Mouse (Mus musculus) embryonic facial prominence, embryonic 15.5 days (tissue): ENCODE measurements at regions not wholly inside any gene's neighbourhood (a gene's known extent, or its start where the extent isn't known, plus 50 kb on each side); places are given as distances from the start of the nearest gene placed in this dataset.
A peak's percentile ranks its signal among the peaks of the same experiment; 100 is the strongest.

ENCODE experiments used
- ATAC-seq: fragments of 200-750 bp; cut with Nextera tagmentation; 2 replicates; pipeline ENCODE4 v1.8.0; 2017; ENCODE audit warnings: low read depth, moderate TSS enrichment; ENCODE audit not compliant: insufficient number of reproducible peaks, low FRiP score, low TSS enrichment
- H3K27ac ChIP-seq: fragments of 300-500 bp; sonication (generic); replicated peaks from 2 replicates; pipeline ENCODE4 v1.5.1; 2015; ENCODE audit warnings: mild to moderate bottlenecking, inconsistent platforms
- H3K27me3 ChIP-seq: fragments of 300-500 bp; sonication (generic); 2 replicates; pipeline ENCODE4 v1.6.1; 2015; ENCODE audit warnings: inconsistent platforms
- H3K36me3 ChIP-seq: fragments of 300-500 bp; sonication (generic); 2 replicates; pipeline ENCODE4 v1.6.1; 2015; ENCODE audit warnings: mild to moderate bottlenecking, inconsistent platforms
- H3K4me1 ChIP-seq: fragments of 300-500 bp; sonication (generic); 2 replicates; pipeline ENCODE4 v1.6.1; 2015; ENCODE audit warnings: inconsistent platforms
- H3K4me2 ChIP-seq: fragments of 300-500 bp; sonication (generic); replicated peaks from 2 replicates; pipeline ENCODE4 v1.6.1; 2015; ENCODE audit warnings: mild to moderate bottlenecking, inconsistent platforms
- H3K4me3 ChIP-seq: fragments of 300-500 bp; sonication (generic); replicated peaks from 2 replicates; pipeline ENCODE4 v1.5.1; 2015; ENCODE audit warnings: mild to moderate bottlenecking, inconsistent platforms
- H3K9ac ChIP-seq: fragments of 300-500 bp; sonication (generic); 2 replicates; pipeline ENCODE4 v1.6.1; 2015; ENCODE audit warnings: inconsistent platforms
- H3K9me3 ChIP-seq: fragments of 300-500 bp; sonication (generic); replicated peaks from 2 replicates; pipeline ENCODE4 v1.6.1; 2016; ENCODE audit warnings: inconsistent platforms
- WGBS: fragments of 180-500 bp; shearing (Covaris S2); methylation state at CpG from one replicate; pipeline ENCODE4 v1.1.7; 2015; 5-methylcytosine and 5-hydroxymethylcytosine counted together

- no peak for ATAC-seq
- no peak overlapping the region for H3K4me2 ChIP-seq
- 32% methylated on average over 5 of the region's 5 CpGs for WGBS
These were observed 231.8 kb upstream of the Osr1 start for GRCm38 (mm10) chr12:9337891-9338672.

GRCm38 (mm10) chr12:9338801-9339231 is 231.1 kb upstream of the Osr1 start:
- no peaks in the 10 kb centered on the region for H3K9me3 ChIP-seq
- peaks cover 24% of the 10 kb centered on the region for H3K4me1 ChIP-seq
- 0 out of 2 replicates have a peak overlapping the region, but pooled peaks have one; percentile 12 for H3K4me2 ChIP-seq
- 13% methylated on average over 7 of the region's 7 CpGs for whole genome bisulfite sequencing
- peak overlapping the region; percentile 48 for H3K27ac ChIP-seq
- no peak overlapping the region for H3K4me3 ChIP-seq
- no peaks in the 10 kb centered on the region for H3K27me3 ChIP-seq
- no peak overlapping the region for H3K9ac ChIP-seq
- no peaks in the 10 kb centered on the region for H3K36me3 ChIP-seq
- peak; percentile 72 for ATAC-seq

More at GRCm38 (mm10) chr12:9337891-9338672, 231.8 kb upstream of the Osr1 start:
- no peak overlapping the region; the same call in 1 of the 2 replicates for H3K27ac ChIP-seq
- H3K9ac ChIP-seq = no peak overlapping the region
- H3K4me1 ChIP-seq = peaks cover 24% of the 10 kb centered on the region
- H3K9me3 ChIP-seq = no peaks in the 10 kb centered on the region
- no peak overlapping the region for H3K4me3 ChIP-seq
- H3K27me3 ChIP-seq = no peaks in the 10 kb centered on the region
- no peaks in the 10 kb centered on the region for H3K36me3 ChIP-seq

DNA sequence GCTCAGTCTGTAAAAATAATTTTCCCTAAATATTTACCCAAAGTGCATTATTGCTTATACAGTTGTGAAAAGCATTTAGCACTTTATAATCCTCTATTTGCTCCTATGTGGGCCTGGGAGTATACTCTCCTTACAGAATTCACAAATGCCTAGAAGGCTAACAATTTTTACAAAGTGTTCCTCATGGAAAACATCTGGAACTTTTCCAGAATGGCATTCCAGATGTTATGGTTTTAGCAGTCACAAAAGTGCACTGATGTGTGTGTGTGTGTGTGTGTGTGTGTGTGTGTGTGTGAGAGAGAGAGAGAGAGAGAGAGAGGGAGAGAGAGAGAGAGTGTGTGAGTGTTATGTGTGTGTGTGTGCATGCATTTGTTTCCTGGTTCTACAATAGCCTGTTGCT is 229.1 kb upstream of the Osr1 start:
- no peaks in the 10 kb centered on the region for H3K27me3 ChIP-seq
- H3K4me2 ChIP-seq = no peak overlapping the region
- no peak overlapping the region for H3K4me3 ChIP-seq
- peaks cover 24% of the 10 kb centered on the region for H3K4me1 ChIP-seq
- ATAC-seq = no peak
- no peaks in the 10 kb centered on the region for H3K9me3 ChIP-seq
- H3K9ac ChIP-seq = no peak overlapping the region
- no peaks in the 10 kb centered on the region for H3K36me3 ChIP-seq
- H3K27ac ChIP-seq = no peak overlapping the region

DNA sequence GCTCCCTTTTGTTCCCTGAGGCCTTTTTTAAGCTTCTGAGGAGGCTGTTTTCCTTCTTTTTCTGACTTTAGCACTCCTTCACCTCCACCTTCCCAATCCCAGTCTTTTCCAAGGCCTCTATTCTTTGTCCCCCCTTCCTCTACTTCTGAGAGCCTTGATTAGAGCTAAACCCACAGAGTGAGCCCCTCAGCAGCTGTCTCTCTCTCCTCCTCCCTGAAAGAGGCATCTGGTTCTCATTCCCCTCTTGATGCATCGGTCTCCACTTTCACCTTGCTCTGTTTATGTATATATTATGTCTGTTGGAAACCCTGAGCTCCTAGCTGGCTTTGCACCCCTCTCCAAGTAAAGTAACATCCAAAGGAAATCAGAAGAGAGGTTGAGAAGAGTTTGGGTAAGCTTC is 224.6 kb upstream of the Osr1 start:
- whole genome bisulfite sequencing = 29% methylated on average over 1 of the region's 1 CpGs
- H3K27ac ChIP-seq = no peak overlapping the region
- no peak for ATAC-seq

DNA sequence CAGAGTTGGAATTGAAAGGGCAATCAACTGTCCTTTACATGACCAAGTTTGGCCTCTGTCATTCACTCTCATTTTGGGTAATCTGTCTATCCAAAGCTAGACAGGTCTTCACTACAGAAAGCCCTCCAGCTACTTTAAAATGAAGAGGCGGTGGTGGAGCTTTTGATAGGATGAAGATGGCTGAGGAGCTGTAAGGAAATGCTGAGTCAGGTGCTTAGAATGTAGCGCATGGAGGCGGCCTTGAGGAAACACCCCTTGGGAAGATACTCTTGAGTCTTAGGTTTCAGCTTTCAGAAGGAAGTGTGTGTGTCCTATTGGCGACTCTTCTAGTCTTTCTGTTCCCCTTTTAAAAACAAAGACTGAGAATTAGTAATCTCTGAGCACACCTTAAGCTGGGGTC is 214.4 kb upstream of the Osr1 start:
- Histone ChIP-seq H3K9me3 (no peaks in the 10 kb centered on the region), H3K36me3 (no peaks in the 10 kb centered on the region), H3K4me3 (no peak overlapping the region), H3K27ac (no peak overlapping the region), H3K4me1 (no peaks in the 10 kb centered on the region; the same call in 1 of the 2 replicates), H3K27me3 (no peaks in the 10 kb centered on the region), H3K9ac (no peak overlapping the region), H3K4me2 (no peak overlapping the region)
- no peak for ATAC-seq
- WGBS = 80% methylated on average over 4 of the region's 4 CpGs

More for the DNA sequence above, 224.6 kb upstream of the Osr1 start:
- Histone ChIP-seq H3K9ac (no peak overlapping the region), H3K4me1 (peaks cover 6% of the 10 kb centered on the region; the same call in 1 of the 2 replicates), H3K9me3 (no peaks in the 10 kb centered on the region), H3K27me3 (no peaks in the 10 kb centered on the region), H3K36me3 (no peaks in the 10 kb centered on the region), H3K4me3 (no peak overlapping the region), H3K4me2 (no peak overlapping the region)

GRCm38 (mm10) chr12:9357856-9358255 is 212.1 kb upstream of the Osr1 start:
- Histone ChIP-seq H3K9ac (no peak overlapping the region), H3K4me3 (no peak overlapping the region), H3K4me2 (no peak overlapping the region), H3K27me3 (no peaks in the 10 kb centered on the region), H3K27ac (no peak overlapping the region), H3K4me1 (no peaks in the 10 kb centered on the region; the same call in 1 of the 2 replicates), H3K36me3 (no peaks in the 10 kb centered on the region), H3K9me3 (no peaks in the 10 kb centered on the region)
- 63% methylated on average over 5 of the region's 5 CpGs for WGBS
- no peak for ATAC-seq

DNA sequence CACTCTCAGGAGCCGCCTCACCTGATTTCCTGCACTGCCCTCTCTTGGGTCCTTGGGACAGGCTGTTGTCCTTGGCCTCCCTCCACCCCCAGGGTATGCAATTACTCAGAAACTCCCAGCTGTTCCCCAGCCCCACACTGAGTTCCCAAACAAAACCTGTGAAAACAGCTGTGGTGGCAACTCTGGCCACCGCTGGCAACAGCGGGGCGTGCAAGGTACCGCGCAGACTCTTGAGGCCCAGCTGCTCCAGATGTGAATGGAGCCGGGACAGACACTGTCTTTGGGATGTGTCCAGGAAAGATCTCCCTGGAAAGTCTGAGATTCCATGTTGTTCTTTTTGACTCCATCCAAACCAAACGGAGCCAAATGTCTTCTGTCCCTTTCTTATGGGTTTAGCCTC is 211.0 kb upstream of the Osr1 start:
- no peaks in the 10 kb centered on the region for H3K36me3 ChIP-seq
- no peak overlapping the region for H3K4me2 ChIP-seq
- 40% methylated on average over 8 of the region's 8 CpGs for WGBS
- no peak overlapping the region for H3K4me3 ChIP-seq
- H3K4me1 ChIP-seq = no peaks in the 10 kb centered on the region; the same call in 1 of the 2 replicates
- no peaks in the 10 kb centered on the region for H3K27me3 ChIP-seq
- no peaks in the 10 kb centered on the region for H3K9me3 ChIP-seq
- no peak overlapping the region for H3K9ac ChIP-seq
- 0 out of 2 replicates have a peak overlapping the region, but pooled peaks have one; percentile 34 for H3K27ac ChIP-seq
- no peak; the same call in 1 of the 2 replicates for ATAC-seq

DNA sequence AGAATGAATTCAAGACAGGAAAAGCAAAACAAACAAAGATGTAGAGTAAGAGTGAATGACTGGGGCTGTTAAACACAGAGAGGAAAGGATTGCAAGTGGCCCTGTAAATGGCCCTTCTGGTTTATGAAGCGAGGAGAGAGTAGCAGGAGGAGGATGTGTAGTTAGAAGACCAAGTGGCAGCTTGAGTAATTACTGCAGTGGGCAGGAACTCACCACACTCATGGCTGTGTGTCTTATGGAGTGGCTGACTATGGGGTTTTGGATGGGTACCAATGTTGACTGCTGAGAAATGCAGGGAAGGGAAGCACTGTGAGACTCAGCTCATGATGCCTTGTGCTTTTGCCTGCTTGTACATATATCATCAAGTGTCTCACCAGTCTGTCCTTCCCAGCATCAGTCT is 204.0 kb upstream of the Osr1 start:
- no peaks in the 10 kb centered on the region for H3K4me1 ChIP-seq
- H3K36me3 ChIP-seq = no peaks in the 10 kb centered on the region
- H3K4me2 ChIP-seq = no peak overlapping the region
- H3K9ac ChIP-seq = no peak overlapping the region
- no peaks in the 10 kb centered on the region for H3K27me3 ChIP-seq
- H3K4me3 ChIP-seq = no peak overlapping the region
- no peak for ATAC-seq
- H3K9me3 ChIP-seq = no peaks in the 10 kb centered on the region
- WGBS = 81% methylated on average over 1 of the region's 1 CpGs
- no peak overlapping the region for H3K27ac ChIP-seq

- no peak overlapping the region for H3K9ac ChIP-seq
- no peak overlapping the region for H3K4me2 ChIP-seq
- 57% methylated on average over 5 of the region's 5 CpGs for WGBS
- no peak overlapping the region for H3K4me3 ChIP-seq
- no peak overlapping the region for H3K27ac ChIP-seq
- no peaks in the 10 kb centered on the region for H3K9me3 ChIP-seq
- no peaks in the 10 kb centered on the region for H3K4me1 ChIP-seq
- H3K36me3 ChIP-seq = no peaks in the 10 kb centered on the region
- H3K27me3 ChIP-seq = no peaks in the 10 kb centered on the region
- ATAC-seq = no peak
These were observed 201.2 kb upstream of the Osr1 start for GRCm38 (mm10) chr12:9368682-9369081.

GRCm38 (mm10) chr12:9401956-9402355 is 168.0 kb upstream of the Osr1 start:
- Histone ChIP-seq H3K4me3 (no peak overlapping the region), H3K36me3 (no peaks in the 10 kb centered on the region), H3K4me2 (no peak overlapping the region), H3K27me3 (no peaks in the 10 kb centered on the region), H3K4me1 (peaks cover 9% of the 10 kb centered on the region; the same call in 1 of the 2 replicates), H3K9ac (no peak overlapping the region), H3K27ac (no peak overlapping the region), H3K9me3 (no peaks in the 10 kb centered on the region)
- 67% methylated on average over 3 of the region's 3 CpGs for WGBS
- no peak for ATAC-seq

DNA sequence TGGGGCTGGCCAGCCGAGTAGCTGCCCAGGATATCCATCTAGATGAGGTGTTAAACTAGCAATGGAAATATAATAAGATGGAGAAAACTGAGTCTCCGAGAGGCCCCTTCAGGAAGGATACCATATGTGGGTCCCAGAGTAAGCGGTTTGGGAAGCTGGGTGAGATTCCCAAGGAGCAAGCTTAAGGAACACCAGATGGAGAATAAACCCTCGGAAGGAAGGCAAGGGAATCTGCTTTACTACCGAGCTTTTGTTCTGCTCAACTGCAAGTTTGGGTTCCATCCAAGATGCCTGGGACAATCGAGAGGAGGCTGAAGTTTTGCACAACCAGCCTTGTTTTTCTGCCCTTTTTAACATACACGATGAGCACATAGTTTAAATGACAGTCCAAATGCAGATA is 164.9 kb upstream of the Osr1 start:
- Histone ChIP-seq H3K4me1 (peaks cover 9% of the 10 kb centered on the region; the same call in 1 of the 2 replicates), H3K9ac (no peak overlapping the region), H3K27me3 (no peaks in the 10 kb centered on the region), H3K4me3 (no peak overlapping the region), H3K9me3 (no peaks in the 10 kb centered on the region), H3K27ac (0 out of 2 replicates have a peak overlapping the region, but pooled peaks have one; percentile 12), H3K4me2 (no peak overlapping the region), H3K36me3 (no peaks in the 10 kb centered on the region)
- 37% methylated on average over 7 of the region's 7 CpGs for WGBS
- ATAC-seq = no peak

GRCm38 (mm10) chr12:9419311-9419710 is 150.6 kb upstream of the Osr1 start:
- no peak overlapping the region for H3K9ac ChIP-seq
- WGBS = 68% methylated on average over 3 of the region's 3 CpGs
- H3K4me2 ChIP-seq = no peak overlapping the region
- no peaks in the 10 kb centered on the region for H3K36me3 ChIP-seq
- H3K27ac ChIP-seq = no peak overlapping the region
- H3K9me3 ChIP-seq = no peaks in the 10 kb centered on the region
- no peaks in the 10 kb centered on the region for H3K4me1 ChIP-seq
- no peaks in the 10 kb centered on the region for H3K27me3 ChIP-seq
- no peak overlapping the region for H3K4me3 ChIP-seq
- ATAC-seq = no peak
